Mouse (Mus musculus) large intestine, adult 2 months (tissue): ENCODE results near the gene Atp5s. TPM values are rescaled to one million over a fixed set of nuclear protein-coding genes. Genes with fewer than 3 reads are reported as not detected.

ENCODE experiments used
- DNase-seq: peaks from one replicate; pipeline ENCODE4 v3.0.0-alpha.2; 2012; ENCODE audit warnings: low read depth, low spot score
- WGBS: fragments of 180-500 bp; shearing (Covaris S2); methylation state at CpG from one replicate; pipeline ENCODE4 v1.1.7; 2018; 5-methylcytosine and 5-hydroxymethylcytosine counted together
- polyA plus RNA-seq: library from polyadenylated mRNA; depleted of rRNA; stranded (reverse); fragments of >200 nt; gene quantifications from 2 replicates; pipeline ENCODE4 v1.2.3, GENCODE M21; 2012; rRNA removed

Atp5s gene
- 9.4 and 15.4 TPM in 2 replicates for polyA plus RNA-seq

DNA sequence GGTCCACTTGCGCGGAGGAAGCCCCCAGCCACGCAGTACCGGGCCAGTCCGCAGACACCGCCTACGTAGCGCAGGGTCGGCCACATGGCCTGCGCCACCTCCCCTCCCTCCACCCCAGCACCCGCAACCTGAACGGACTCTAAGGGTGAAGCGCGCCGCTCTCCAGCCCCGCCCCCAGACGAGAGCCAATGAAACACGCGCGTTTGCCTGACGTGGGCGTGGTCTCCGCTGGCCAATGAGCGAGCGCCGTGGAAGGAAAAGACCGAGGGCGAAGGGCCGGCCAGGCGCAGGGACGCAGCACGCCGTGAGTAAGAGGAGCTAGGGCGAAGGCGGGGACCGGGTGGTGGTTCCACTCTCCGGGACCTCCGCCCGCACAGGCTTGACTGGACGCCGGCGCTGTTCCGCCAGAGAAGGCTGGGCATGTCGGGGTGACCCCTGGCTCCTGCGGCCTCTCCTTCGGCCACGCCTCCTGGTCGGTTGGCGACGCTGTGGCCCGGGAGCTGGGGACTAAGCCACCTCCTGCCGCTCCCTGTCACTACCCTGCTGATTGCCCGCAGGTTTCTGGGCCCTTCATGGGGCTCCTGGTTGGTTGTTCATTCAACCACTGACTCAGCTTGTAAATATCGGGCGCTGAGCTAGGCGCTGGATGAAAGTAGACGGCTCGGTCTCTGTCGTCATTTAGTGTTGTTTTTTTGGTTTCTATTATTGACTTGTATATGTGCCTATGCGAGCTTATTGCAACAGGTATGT is at the start of gene Atp5s, which contains the start of gene L2hgdh:
Atp5s (plus strand) TSS at position 240 of the 750 bp plus-strand sequence.
L2hgdh (minus strand) TSS at position 163 of the 750 bp plus-strand sequence.
- DNase-seq, result peak; percentile 92
- WGBS, result under 1% methylated on average over 60 of the region's 60 CpGs

DNA sequence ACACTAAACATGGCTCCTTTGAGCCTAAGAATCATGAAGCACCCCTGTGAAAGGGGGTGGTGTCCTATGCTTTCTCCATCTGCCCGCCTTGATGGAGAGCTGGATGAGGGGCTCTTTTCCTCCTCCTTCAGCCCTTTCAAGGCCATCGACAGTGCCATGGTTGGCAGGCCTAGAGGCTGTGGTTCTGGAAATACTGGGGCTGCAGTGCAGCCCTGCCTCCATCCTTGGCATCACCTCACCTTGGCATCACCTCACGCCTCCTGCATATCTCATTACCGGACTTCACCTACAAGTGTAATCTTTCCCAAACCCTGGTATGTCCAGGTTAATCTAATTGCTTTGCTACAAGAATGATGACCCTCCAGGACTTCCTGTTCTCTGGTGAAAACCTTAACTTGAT is 48.6 kb upstream of the Atp5s start:
- WGBS, result 88% methylated on average over 4 of the region's 4 CpGs
- no peak for DNase-seq

DNA sequence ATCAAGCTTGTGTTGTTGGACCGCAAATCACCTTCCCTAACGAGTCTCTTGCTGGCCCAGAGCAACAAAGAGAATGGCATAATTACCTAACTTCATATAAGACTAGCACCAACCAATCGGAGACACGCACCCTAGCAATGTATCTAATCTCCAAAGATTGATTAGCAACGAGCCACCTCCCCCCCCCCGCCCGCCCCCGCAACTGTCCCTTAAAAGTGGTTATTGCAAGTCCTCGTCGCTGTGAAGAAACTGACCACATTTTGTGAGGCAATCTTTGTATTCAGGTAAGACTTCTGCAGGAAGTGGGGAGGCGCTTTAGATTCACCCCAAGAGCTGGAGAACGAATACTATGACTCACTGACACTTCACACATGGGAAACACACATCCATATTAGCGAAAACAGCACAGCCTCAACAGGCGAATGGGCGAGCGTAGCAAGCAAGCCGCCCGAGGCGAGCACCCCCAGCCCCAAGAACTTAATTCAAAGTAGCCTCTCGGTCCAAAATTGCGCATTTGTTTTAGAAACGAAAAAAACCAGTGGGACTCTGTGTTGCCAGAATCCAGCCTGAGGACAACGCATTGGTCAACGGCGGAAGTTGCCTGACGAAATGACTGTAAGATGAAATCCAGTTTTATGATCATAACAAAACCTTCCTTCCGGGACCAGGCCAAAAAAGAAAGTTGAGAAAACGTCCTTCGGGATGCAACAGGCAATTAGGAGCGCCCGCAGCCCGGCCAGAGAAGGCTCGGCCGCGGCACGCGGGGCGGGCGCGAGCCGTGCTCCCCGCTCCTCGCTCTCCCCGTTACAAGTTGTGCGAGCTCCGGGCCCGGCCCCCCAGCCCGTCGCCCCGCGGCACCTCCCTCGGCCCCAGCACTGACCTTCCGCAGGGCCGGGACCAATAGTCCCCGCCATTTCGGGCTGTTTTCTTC is 43.9 kb upstream of the Atp5s start:
- 1% methylated on average over 56 of the region's 56 CpGs for WGBS
- peak; percentile 38 for DNase-seq

DNA sequence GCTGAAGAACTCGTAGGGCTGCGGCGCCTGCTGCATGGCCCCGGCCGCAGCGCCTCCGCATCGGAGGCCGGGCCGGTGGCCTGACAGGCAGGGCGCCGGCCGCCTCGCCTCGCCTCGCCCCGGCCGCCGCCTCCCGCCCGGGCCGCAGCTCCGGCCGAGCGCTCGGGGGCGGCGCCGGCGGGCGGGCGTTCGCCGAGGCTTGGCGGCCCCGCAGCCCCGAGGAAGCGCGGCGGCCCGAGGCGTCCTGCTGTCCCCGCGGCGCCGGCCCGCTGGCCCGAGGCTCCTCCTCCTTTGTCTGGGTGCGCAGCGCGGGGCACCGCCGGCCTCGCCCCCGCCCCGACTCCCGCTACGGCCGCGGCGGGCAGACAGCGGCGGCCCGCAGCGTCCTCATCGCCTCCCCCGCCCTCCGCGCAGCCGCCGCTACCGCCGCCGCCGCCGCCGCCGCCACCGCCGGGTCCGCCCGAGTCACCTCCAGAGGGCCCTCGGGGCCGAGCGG is 43.1 kb upstream of the Atp5s start, which contains the start of gene Sos2:
Sos2 (minus strand) TSS at position 287 of the 496 bp plus-strand sequence.
- DNase-seq, result no peak
- WGBS, result 1% methylated on average over 65 of the region's 85 CpGs

DNA sequence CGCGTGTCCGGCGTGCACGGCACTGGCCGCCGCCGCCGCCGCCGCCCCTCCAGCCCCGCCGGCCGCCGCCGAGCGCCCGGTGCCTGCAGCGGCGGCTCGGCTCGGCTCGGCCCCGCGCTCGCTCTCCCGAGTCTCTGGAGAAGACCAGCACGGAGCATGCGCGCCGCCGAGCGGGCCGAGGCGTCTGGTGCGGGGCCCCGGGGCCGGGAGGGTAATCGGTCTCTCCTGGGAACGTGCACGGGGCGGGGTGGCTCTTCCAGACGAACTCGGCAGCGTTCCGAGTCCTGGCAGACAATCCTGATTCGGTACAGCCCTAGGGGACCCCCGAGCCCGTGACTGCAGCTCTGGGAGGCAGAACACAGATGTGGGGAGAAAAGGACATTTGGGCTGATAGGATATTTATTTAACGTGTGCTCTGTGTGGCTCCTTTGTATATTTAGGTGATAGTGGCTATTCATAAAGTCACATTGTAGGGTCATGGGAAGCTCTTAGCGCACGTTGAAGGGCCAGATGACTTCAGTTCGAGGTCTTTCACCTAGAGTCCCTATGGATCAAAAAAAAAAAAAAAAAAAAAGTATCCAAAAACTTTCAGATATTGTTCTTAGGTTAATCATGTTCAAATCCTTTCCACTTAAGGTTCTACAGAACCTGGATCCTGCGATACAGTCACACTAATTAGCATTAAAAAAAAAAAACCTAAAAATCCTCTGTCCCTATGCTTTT is 42.5 kb upstream of the Atp5s start:
- WGBS, result under 1% methylated on average over 51 of the region's 54 CpGs
- DNase-seq, result peak; percentile 50

DNA sequence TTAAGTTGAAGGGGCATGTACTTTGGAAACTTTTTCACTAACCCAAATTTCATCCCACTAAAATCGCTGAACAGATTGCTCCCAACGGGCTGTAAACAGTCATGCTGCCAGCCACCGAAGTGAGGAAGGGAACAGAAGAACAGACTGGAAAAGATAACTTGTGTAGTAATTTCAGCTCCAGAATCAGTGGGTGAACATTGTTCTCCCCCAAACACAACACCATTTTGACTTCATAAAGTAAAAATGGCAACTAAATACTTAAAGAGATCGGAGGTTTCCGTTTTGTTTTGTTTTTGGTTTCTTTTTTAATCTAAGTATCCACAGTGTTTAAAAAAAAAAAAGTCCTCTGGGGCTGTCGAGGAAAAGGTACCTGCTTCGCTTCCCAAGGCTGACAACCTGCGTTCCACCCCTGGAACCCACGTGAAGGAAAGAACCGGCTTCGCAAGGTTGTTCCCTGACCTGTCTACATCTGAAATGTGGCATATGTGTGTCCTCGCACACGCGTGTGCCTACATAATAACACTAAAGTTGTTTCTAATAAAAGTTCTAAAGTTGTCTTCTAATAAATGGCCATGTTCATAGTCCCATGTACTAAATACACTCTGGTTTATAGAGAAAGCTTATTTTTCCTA is 41.8 kb upstream of the Atp5s start:
- 10% methylated on average over 14 of the region's 14 CpGs for WGBS
- no peak for DNase-seq

DNA sequence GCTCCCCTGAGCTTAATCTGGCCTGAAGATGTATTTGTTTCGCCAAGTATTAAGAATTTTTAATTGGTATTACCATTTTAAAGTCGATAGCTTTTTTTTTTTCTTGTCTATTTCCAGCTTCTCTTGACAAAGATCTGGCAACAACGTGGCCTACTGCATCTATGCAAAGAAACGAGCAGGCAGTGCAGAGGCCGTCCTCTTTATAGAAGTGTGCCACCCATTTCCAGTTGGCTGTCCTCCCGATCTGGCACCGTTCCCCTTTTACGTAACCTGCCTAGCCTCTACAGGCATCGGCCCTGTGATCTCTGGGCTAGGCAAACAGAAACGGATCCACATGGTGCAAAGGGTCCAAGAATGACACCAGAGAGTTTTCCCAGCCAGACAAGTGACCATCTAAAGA is 41.2 kb upstream of the Atp5s start:
- DNase-seq, result peak; percentile 89
- WGBS, result 8% methylated on average over 10 of the region's 10 CpGs

DNA sequence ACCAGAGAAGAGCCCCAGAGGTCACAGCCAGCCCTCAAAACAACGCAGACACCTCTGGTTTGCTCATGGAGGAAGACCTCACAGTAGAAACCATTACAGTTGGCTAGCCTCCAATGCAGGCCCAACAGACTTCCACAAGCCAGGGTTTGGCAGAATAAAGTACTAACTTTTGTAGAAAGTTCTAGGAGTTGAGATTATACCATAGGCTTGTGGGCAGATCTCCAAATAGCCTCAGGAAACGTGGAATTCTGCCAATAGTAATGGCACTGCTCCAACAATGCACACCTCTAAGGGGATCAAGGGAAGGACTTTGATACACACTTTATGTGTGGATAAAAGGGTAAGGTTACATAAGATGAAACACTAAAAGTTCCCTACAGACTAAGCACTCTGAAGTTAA is 36.4 kb upstream of the Atp5s start:
- 8% methylated on average over 2 of the region's 2 CpGs for WGBS
- peak; percentile 80 for DNase-seq

DNA sequence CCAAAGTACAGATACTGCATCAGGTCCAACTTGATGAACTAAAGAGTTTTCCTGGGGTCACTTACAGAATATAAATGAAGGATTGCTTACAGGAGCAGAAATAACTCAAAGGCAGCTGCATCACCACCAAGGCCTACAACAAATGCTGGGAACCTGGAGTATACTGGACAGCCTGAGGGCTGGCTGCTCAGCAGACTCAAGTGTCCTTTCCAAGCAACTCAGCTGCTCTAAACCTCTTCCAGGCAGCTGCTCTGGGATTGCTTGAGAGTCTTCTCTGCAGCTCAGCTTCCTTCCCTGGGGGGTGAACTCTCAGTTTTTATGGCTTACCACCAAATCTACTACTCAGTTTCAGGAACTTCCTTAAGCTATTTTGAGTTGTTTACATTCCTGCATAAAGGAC is 35.7 kb upstream of the Atp5s start:
- DNase-seq, result no peak

DNA sequence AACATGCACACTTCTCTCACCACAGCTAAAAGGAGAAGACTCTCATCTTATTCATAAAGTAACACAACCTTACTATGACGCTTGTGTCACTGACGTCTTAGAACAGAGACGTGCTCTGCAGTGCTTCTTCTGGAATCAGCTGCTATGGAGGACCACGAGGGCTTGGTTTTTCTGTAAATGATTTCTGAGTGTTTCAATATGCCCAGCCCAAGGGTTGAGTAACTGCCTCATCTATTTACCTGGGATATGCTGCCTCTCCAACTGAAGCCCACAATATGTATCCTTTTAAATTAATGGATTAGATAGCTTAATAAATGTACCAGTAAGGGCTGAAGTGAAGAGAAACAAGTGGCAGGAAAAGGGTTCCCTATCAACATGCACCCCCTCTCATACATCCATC is 34.0 kb upstream of the Atp5s start:
- no peak for DNase-seq
- WGBS, result 83% methylated on average over 4 of the region's 4 CpGs

DNA sequence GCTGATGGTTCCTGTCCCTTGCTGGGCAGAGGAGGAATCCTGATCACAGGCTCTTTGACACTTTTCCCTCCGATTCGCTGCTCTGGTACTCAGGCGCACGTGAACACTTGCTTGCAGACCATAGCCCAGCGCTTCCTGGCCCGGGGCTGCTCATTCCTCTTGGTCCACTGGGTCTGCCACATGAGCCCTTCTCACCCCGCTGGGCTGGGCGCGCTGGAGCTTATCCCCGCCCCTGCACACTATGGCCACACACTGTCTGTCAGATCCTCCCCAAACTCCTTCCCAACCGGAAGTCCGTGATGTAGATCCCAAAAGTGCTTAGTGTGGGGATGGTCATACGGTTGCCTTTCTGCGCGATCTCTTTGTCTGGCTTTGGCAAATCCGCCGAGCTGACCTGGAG is 31.3 kb upstream of the Atp5s start:
- 94% methylated on average over 17 of the region's 17 CpGs for WGBS
- no peak for DNase-seq

DNA sequence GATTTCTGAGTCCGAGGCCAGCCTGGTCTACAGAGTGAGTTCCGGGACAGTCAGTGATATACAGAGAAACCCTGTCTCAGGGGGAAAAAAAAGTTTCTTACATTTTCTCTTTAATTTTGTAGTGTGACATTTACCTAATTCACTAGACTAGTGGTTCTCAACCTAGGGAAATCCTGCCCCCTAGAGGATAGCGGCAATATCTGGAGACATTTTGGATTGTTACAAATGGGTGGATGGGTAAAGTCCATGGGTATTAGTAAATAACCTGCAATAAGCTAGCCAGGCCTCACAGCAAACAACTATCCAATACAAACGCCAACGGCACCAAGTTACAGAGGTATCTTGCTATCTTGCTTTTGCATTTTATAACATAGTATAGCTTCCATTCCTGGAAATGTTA is 28.0 kb upstream of the Atp5s start:
- WGBS, result 48% methylated on average over 5 of the region's 5 CpGs
- peak; percentile 69 for DNase-seq

DNA sequence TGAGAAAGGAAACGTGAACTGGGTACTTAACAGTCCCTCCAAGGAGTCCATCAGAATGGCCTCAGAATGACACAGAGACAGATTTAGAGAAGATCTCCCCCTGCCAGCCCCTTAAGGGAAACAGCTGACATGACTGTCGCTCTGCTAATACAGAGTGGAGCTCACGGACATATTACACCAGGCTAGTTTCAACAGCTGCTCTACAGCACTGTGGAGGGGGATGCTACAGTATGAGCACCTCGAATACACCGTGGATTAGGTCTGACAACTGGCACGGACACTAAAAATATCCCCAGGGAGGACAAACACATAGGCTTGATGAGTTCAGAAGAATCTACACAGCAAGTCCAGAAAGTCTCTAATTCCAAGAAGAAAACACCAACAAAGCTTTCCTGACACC is 26.4 kb upstream of the Atp5s start:
- 91% methylated on average over 6 of the region's 6 CpGs for WGBS
- no peak for DNase-seq

DNA sequence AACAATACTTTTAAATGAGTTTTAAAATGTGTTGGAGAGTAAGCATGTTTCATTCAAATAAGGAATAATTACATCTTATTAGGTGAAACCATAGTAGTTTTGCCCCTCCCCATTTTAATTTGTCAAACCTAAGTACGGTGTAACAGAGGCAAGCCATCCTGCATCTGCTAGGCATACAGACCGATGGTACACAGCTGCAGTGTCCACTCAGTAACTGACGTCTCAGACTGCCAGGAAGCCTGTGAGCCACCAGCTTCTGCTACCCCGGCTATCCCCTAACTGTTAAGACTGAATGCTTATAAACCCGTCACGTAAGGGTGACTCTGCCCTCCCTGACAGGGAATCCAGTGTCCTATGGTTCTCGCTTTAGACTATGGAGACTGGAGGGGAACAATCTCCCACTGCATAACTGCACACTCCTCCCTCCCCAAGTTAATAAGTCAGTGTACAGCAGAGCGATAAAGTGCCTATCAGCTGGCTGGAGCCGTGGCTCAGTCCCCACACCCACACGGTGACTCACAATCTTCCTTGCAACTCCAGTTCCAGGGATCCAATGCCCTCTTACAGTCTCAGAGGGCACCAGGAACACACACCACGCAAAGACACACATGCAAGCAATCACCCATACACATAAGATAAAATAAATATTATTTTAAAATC is 19.8 kb upstream of the Atp5s start:
- DNase-seq, result no peak
- WGBS, result 65% methylated on average over 11 of the region's 11 CpGs

DNA sequence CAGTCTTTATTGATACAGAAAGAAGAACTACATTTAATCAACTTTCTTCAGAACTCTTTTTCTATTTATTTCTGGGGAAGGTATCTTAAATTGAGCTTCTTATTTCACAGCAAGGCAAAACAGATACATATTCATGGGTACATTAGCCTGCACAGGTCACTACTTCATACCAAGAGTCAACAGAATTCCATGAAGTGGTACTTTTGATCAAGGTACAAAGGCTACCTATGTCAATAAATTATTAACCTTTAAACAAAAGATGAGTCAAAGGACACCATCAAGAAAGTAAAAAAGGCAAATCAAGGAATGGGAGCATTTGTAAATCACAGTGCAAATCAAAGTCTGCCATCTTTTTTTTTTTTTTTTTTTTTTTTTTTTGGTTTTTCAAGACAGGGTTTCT is 11.1 kb upstream of the Atp5s start:
- no peak for DNase-seq

DNA sequence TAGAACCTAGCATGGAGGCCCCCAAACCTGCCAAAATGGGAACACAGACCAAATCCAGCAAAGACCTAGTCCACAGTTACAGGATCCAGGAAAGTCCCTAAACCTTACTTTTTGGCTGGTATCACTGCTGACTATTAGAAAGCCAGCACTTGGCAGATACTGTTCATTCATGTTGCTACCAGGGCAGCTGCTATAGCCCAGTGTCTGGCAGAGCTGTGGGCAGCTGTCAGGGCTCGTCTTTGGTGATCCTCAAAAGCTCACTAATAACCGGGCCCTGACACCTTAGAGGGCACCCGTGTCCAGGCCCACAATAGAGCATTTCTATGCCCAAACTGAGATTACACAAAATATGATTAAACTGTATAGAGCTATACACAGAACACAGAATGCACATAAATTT is 1.9 kb upstream of the Atp5s start:
- no peak for DNase-seq
- WGBS, result 87% methylated on average over 3 of the region's 3 CpGs

DNA sequence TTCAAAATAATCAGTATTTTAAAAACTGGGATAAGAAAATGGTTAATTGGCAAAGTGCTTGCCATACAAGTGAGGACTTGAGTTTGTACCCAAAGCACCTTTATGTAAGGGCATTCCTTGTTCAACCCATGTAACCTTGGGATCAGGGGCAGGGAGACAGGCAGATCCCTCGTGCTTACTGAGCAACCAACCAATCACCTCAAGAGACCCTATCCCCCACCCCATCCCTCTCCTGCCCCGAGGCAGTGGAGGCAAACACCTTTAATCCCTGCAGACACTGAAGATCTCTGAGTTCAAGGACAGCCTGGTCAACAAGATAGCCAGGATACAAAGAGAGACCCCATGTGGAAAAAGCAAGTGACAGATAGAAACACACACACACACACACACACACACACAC is 1.4 kb upstream of the Atp5s start:
- 58% methylated on average over 2 of the region's 2 CpGs for WGBS

DNA sequence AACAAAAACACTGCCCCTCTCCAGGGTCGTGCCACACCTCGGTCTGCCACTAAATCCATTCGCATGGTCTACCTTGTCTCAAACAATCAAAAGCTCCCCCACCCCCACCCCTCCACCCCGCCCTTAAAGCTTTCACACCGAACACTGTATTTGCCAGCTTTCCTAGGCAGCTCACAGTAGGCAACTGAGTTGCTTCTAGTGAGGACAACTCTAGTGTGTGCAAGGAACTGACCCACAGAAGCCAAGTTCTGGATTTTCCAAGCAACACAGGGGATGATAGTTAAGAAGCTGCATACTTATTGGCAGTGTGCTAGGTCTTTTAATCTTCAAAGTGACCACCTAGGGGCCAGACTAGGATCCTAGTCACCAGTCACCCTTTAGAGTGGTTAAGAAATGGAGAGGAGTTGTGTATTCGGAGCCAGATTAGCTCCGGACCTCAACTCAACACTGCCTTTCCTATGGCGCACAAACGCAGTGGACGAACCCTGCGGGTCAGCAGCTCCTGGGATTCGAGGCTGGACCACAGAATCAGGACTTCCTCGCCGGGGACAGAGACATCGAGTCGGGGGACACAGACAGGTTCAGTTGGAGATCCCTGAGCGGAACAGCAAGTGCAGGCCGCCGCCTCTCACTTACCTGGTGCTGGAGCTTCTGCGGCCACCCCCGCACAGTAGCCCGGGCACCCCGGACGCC is 586 bp upstream of the Atp5s start:
- 3% methylated on average over 24 of the region's 24 CpGs for WGBS
- no peak for DNase-seq

More for the DNA sequence above, 1.4 kb upstream of the Atp5s start:
- no peak for DNase-seq
